Mouse (Mus musculus): ENCODE results near the gene Aaas. TPM values are rescaled to one million over a fixed set of nuclear protein-coding genes. Genes with fewer than 3 reads are reported as not detected.
A peak's percentile ranks its signal among the peaks of the same experiment; 100 is the strongest.

The Aaas gene
- total RNA-seq, 2 experiments from 2014 or later, result 19.6 to 23.1 TPM

GRCm38 (mm10) chr15:102311489-102311888 is 39.1 kb downstream of the Aaas start:
- no peak for DNase-seq (ENCODE audit: extremely low spot score in 1 of 2, low spot score in 1 of 2)

DNA sequence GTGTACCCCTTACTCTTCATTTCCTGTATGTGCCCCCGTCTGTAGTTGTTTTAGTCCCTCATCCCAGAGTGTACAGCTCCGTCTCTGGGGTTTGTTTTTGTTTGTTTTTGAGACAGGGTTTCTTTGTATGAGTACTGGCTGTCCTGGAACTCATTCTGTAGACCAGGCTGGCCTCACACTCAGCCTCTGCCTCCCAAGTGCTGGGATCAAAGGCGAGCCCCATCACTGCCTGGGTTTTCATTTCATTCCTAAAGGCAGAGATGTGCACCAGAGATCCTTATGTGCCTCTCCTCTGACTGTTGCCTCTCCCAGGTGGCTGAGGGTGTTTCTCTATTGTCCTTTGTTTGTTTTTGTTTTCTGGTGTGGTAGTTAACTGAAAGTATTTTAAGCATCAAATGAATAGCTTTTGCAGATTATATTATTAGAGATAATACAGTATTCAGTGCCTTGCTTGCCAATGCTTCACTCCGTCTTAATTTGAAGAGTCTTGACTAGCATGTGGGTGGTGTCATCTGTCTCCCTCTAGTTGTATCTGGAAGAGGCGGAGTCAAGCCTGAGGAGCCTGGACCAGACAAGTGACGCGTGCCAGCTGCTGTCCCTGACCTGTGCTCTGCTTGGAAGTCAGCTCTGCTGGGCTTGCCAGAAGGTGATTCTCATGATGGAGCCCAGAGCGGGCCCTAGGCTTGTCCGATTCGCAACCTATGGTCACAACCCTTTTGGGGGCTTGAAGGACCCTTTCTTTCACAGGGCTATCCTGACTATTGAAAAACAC is 40.3 kb downstream of the Aaas start:
- DNase-seq (ENCODE audit: extremely low spot score in 1 of 2, low spot score in 1 of 2), result no peak

- DNase-seq (ENCODE audit: extremely low spot score in 1 of 2, low spot score in 1 of 2), result no peak
These were observed 41.9 kb downstream of the Aaas start for GRCm38 (mm10) chr15:102308717-102309116.

GRCm38 (mm10) chr15:102302542-102302941 is 48.0 kb downstream of the Aaas start:
- DNase-seq (ENCODE audit: extremely low spot score in 1 of 2, low spot score in 1 of 2), result no peak

- no peak for DNase-seq (ENCODE audit: extremely low spot score in 1 of 2, low spot score in 1 of 2)
These were observed 54.1 kb downstream of the Aaas start for GRCm38 (mm10) chr15:102296368-102297006.

DNA sequence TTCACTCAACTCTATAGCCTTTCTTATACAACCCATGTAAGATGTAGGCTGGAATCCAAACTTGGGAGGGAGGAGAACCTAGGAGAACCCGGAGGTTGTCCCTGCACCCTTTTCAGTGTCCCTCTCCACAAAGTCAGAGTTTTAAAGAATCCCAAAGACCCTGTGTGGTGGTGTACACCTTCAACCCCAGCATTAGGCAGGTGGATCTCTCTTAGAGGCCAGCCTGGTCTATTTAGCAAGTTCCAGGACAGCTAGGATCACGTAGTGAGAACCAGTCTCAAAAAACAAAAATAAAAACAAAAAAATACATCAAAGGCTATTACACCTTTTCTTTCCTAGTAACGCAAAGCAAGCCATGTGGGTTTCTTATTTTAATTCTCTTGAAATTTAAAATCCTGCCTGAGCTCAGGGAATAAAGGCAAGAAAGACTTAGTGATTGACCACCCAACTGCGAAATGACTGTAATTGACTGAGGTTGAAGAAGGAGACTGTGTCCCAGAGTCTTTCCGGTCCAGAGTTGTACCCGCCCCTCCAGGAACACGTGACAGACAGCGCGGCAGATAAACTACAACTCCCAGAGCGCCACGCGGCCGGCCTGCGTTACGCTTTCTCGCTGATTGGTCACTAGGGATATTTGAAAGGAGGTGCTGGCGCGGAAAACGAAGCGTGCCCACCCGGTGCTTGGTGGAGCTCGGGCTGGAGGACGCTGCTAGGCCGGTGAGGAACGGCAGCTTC is 54.8 kb downstream of the Aaas start, which contains the start of gene Espl1:
Espl1 (plus strand) TSS at position 634 of the 735 bp plus-strand sequence.
- DNase-seq (ENCODE audit: extremely low spot score in 1 of 2, low spot score in 1 of 2), result peak; percentile 73 to 88

Other genes with a start within 250 kb of the Aaas start
- 100 to 1,000 TPM; 149 to 154 TPM for gene Spryd3, start 214.5 kb downstream of the Aaas start, total RNA-seq (2021)
- gene Igfbp6, start 206.4 kb downstream of the Aaas start, total RNA-seq (2021), result 10 to 100 TPM in 1 of 2 experiments, 1 to 10 TPM in 1; 8.0 to 11.1 TPM
- gene Soat2, start 200.2 kb downstream of the Aaas start, total RNA-seq (2021), result not detected
- 10 to 100 TPM; 66.6 to 70.2 TPM for gene Zfp740, start 147.5 kb downstream of the Aaas start, total RNA-seq (2021)
- 10 to 100 TPM; 32.5 to 38.4 TPM for gene Csad, start 146.0 kb downstream of the Aaas start, total RNA-seq (2021)
- gene Itgb7, start 118.8 kb downstream of the Aaas start, total RNA-seq (2021), result 1 to 10 TPM; 2.0 to 2.3 TPM
- gene Rarg, start 93.3 kb downstream of the Aaas start, total RNA-seq (2021), result 10 to 100 TPM; 13.1 to 13.6 TPM
- not detected for gene Gm9918, start 80.2 kb downstream of the Aaas start, total RNA-seq (2021)
- 10 to 100 TPM; 39.0 to 39.6 TPM for gene Mfsd5, start 71.3 kb downstream of the Aaas start, total RNA-seq (2021)
- gene Espl1, start 54.5 kb downstream of the Aaas start, total RNA-seq (2021), result 1 to 10 TPM; 2.9 to 3.5 TPM
- gene Pfdn5, start 24.7 kb downstream of the Aaas start, total RNA-seq (2021), result 100 to 1,000 TPM; 386 to 396 TPM
- gene Myg1, start 19.1 kb downstream of the Aaas start, total RNA-seq (2021), result 10 to 100 TPM; 63.0 to 66.1 TPM
- gene Sp7, start 16.4 kb upstream of the Aaas start, total RNA-seq (2021), result under 1 TPM; 0.86 to 0.99 TPM
- gene Sp1, start 55.4 kb upstream of the Aaas start, total RNA-seq (2021), result 10 to 100 TPM; 22.5 to 24.2 TPM
- gene Amhr2, start 94.6 kb upstream of the Aaas start, total RNA-seq (2021), result under 1 TPM; 0.80 to 0.91 TPM
- 10 to 100 TPM; 32.2 to 36.9 TPM for gene Prr13, start 108.3 kb upstream of the Aaas start, total RNA-seq (2021)
- gene Pcbp2, start 119.8 kb upstream of the Aaas start, total RNA-seq (2021), result 100 to 1,000 TPM; 449 to 472 TPM
- not detected for gene Gm10337, start 153.0 kb upstream of the Aaas start, total RNA-seq (2021)
- 100 to 1,000 TPM in 1 of 2 experiments, 10 to 100 TPM in 1; 94.0 to 102 TPM for gene Map3k12, start 166.3 kb upstream of the Aaas start, total RNA-seq (2021)
- 10 to 100 TPM; 32.8 to 40.4 TPM for gene Tarbp2, start 167.4 kb upstream of the Aaas start, total RNA-seq (2021)
- 1 to 10 TPM; 2.1 to 3.0 TPM for gene Npff, start 174.2 kb upstream of the Aaas start, total RNA-seq (2021)

Data from layer of hippocampus, postnatal 25 days (tissue).